Mouse (Mus musculus): ENCODE measurements around the gene Spaca5. TPM values are rescaled to one million over a fixed set of nuclear protein-coding genes. Genes with fewer than 3 reads are reported as not detected.

Gene Spaca5
- not detected in 2 replicates for polyA plus RNA-seq (2016; fragmentation: Nextera tagmentation; extraction: Ambion mirVana)

- Histone ChIP-seq H3K4me1 (no peaks in the 10 kb centered on the region), H3K27ac (no peak within 1 kb of the TSS), H3K4me3 (no peak within 1 kb of the TSS), H3K9me3 (replicated peaks) (no peaks in the 10 kb centered on the region), H3K27me3 (ENCODE audit: low read depth, poor library complexity, severe bottlenecking) (no peaks in the 10 kb centered on the region), H3K36me3 (no peaks in the 10 kb centered on the region)
- no peak for DNase-seq (ENCODE audit: low spot score)
Measured at GRCm38 (mm10) chrX:21068106-21068505, at the start of gene Spaca5. TSS of gene Spaca5 (plus strand) at chrX:21068406.

- Histone ChIP-seq H3K4me1 (no peaks in the 10 kb centered on the region), H3K27ac (peak overlapping the region; percentile 61; the same call in 1 of the 2 replicates), H3K4me3 (peak overlapping the region; percentile 56), H3K9me3 (replicated peaks) (no peaks in the 10 kb centered on the region), H3K27me3 (ENCODE audit: low read depth, poor library complexity, severe bottlenecking) (no peaks in the 10 kb centered on the region), H3K36me3 (no peaks in the 10 kb centered on the region)
- WGBS = 17% methylated on average over 9 of the region's 9 CpGs
- DNase-seq (ENCODE audit: low spot score) = peak; percentile 29
Measured at GRCm38 (mm10) chrX:21061460-21061859, 6.7 kb upstream of the Spaca5 start.

GRCm38 (mm10) chrX:21061866-21062543 is 6.2 kb upstream of the Spaca5 start, which contains the start of gene Zfp182:
TSS of gene Zfp182 (minus strand) at chrX:21062316.
- Histone ChIP-seq H3K27ac (peak within 1 kb of the TSS; percentile 61; the same call in 1 of the 2 replicates), H3K36me3 (no peaks in the 10 kb centered on the region), H3K4me3 (peak within 1 kb of the TSS; percentile 56), H3K27me3 (ENCODE audit: low read depth, poor library complexity, severe bottlenecking) (no peaks in the 10 kb centered on the region), H3K9me3 (replicated peaks) (no peaks in the 10 kb centered on the region), H3K4me1 (no peaks in the 10 kb centered on the region)
- 13% methylated on average over 25 of the region's 25 CpGs for WGBS
- DNase-seq (ENCODE audit: low spot score) = peak; percentile 61

- Histone ChIP-seq H3K36me3 (no peaks in the 10 kb centered on the region), H3K27ac (0 out of 2 replicates have a peak overlapping the region, but pooled peaks have one; percentile 61), H3K4me3 (peak overlapping the region; percentile 56), H3K9me3 (replicated peaks) (no peaks in the 10 kb centered on the region), H3K4me1 (no peaks in the 10 kb centered on the region), H3K27me3 (ENCODE audit: low read depth, poor library complexity, severe bottlenecking) (no peaks in the 10 kb centered on the region)
- no peak for DNase-seq (ENCODE audit: low spot score)
- 75% methylated on average over 3 of the region's 3 CpGs for WGBS
Measured at GRCm38 (mm10) chrX:21062544-21062890, 5.7 kb upstream of the Spaca5 start.

- 23% methylated on average over 6 of the region's 6 CpGs for WGBS
- no peak for DNase-seq (ENCODE audit: low spot score)
Measured at GRCm38 (mm10) chrX:21088645-21088982, 20.4 kb downstream of the Spaca5 start.

GRCm38 (mm10) chrX:21088983-21089866 is 21.0 kb downstream of the Spaca5 start, which contains the start of gene Zfp300:
TSS of gene Zfp300 (minus strand) at chrX:21089527.
- H3K4me1 ChIP-seq = no peaks in the 10 kb centered on the region
- no peaks in the 10 kb centered on the region for H3K27me3 ChIP-seq (ENCODE audit: low read depth, poor library complexity, severe bottlenecking)
- no peaks in the 10 kb centered on the region for H3K36me3 ChIP-seq
- H3K27ac ChIP-seq = peak within 1 kb of the TSS; percentile 30; the same call in 1 of the 2 replicates
- peak within 1 kb of the TSS; percentile 52 for H3K4me3 ChIP-seq
- DNase-seq (ENCODE audit: low spot score) = peak; percentile 52
- H3K9me3 ChIP-seq (replicated peaks) = no peaks in the 10 kb centered on the region
- WGBS = 16% methylated on average over 27 of the region's 27 CpGs

More at GRCm38 (mm10) chrX:21088645-21088982, 20.4 kb downstream of the Spaca5 start:
- Histone ChIP-seq H3K4me1 (no peaks in the 10 kb centered on the region), H3K9me3 (replicated peaks) (no peaks in the 10 kb centered on the region), H3K27ac (no peak overlapping the region), H3K27me3 (ENCODE audit: low read depth, poor library complexity, severe bottlenecking) (no peaks in the 10 kb centered on the region), H3K4me3 (peak overlapping the region; percentile 52), H3K36me3 (no peaks in the 10 kb centered on the region)

- Histone ChIP-seq H3K36me3 (no peaks in the 10 kb centered on the region), H3K4me3 (peak overlapping the region; percentile 52), H3K9me3 (replicated peaks) (no peaks in the 10 kb centered on the region), H3K4me1 (no peaks in the 10 kb centered on the region), H3K27ac (no peak overlapping the region), H3K27me3 (ENCODE audit: low read depth, poor library complexity, severe bottlenecking) (no peaks in the 10 kb centered on the region)
- DNase-seq (ENCODE audit: low spot score) = no peak
- 53% methylated on average over 7 of the region's 7 CpGs for WGBS
Measured at GRCm38 (mm10) chrX:21089867-21090239, 21.6 kb downstream of the Spaca5 start.

GRCm38 (mm10) chrX:21115520-21115919 is 47.3 kb downstream of the Spaca5 start, which contains the start of gene Ssxa1:
TSS of gene Ssxa1 (plus strand) at chrX:21115820.
- Histone ChIP-seq H3K4me3 (no peak within 1 kb of the TSS), H3K9me3 (replicated peaks) (no peaks in the 10 kb centered on the region), H3K27me3 (ENCODE audit: low read depth, poor library complexity, severe bottlenecking) (no peaks in the 10 kb centered on the region), H3K27ac (no peak within 1 kb of the TSS), H3K4me1 (no peaks in the 10 kb centered on the region), H3K36me3 (no peaks in the 10 kb centered on the region)
- no peak for DNase-seq (ENCODE audit: low spot score)
- WGBS = 84% methylated on average over 4 of the region's 4 CpGs

Other genes with a start within 250 kb of the Spaca5 start
- gene Timp1, start 198.2 kb upstream of the Spaca5 start, polyA plus RNA-seq (2016; fragmentation: Nextera tagmentation; extraction: Ambion mirVana) = 12.8 and 13.5 TPM in 2 replicates
- gene Syn1, start 147.4 kb upstream of the Spaca5 start, polyA plus RNA-seq (2016; fragmentation: Nextera tagmentation; extraction: Ambion mirVana) = 0.13 and 0.14 TPM in 2 replicates
- 3.5 and 3.8 TPM in 2 replicates for gene Cfp, start 136.9 kb upstream of the Spaca5 start, polyA plus RNA-seq (2016; fragmentation: Nextera tagmentation; extraction: Ambion mirVana)
- 13.8 and 17.7 TPM in 2 replicates for gene Elk1, start 117.8 kb upstream of the Spaca5 start, polyA plus RNA-seq (2016; fragmentation: Nextera tagmentation; extraction: Ambion mirVana)
- 65.6 and 68.2 TPM in 2 replicates for gene Uxt, start 106.4 kb upstream of the Spaca5 start, polyA plus RNA-seq (2016; fragmentation: Nextera tagmentation; extraction: Ambion mirVana)
- gene Zfp182, start 6.1 kb upstream of the Spaca5 start, polyA plus RNA-seq (2016; fragmentation: Nextera tagmentation; extraction: Ambion mirVana) = 4.0 and 5.0 TPM in 2 replicates
- 1.3 and 1.6 TPM in 2 replicates for gene Zfp300, start 21.1 kb downstream of the Spaca5 start, polyA plus RNA-seq (2016; fragmentation: Nextera tagmentation; extraction: Ambion mirVana)
- gene Ssxa1, start 47.4 kb downstream of the Spaca5 start, polyA plus RNA-seq (2016; fragmentation: Nextera tagmentation; extraction: Ambion mirVana) = not detected in 2 replicates
- gene Gm21876, start 107.2 kb downstream of the Spaca5 start, polyA plus RNA-seq (2016; fragmentation: Nextera tagmentation; extraction: Ambion mirVana) = not detected in 2 replicates